Mouse (Mus musculus): ENCODE measurements around the gene Slc10a1.
"Not testable (repeated sequence)": the region's sequence is repeated elsewhere in the genome, so short reads cannot be mapped to it uniquely, and the experiment has no call there.

Slc10a1 gene

GRCm38 (mm10) chr12:80966059-80966838 is 2.3 kb downstream of the Slc10a1 start:
- no peak for DNase-seq (ENCODE audit: low spot score in 2 of 2)

- DNase-seq (ENCODE audit: low spot score in 2 of 2) = no peak
Observed at GRCm38 (mm10) chr12:80962566-80962965, 5.9 kb downstream of the Slc10a1 start.

GRCm38 (mm10) chr12:80957961-80958360 is 10.5 kb downstream of the Slc10a1 start:
- DNase-seq (ENCODE audit: low spot score in 2 of 2) = no peak

DNA sequence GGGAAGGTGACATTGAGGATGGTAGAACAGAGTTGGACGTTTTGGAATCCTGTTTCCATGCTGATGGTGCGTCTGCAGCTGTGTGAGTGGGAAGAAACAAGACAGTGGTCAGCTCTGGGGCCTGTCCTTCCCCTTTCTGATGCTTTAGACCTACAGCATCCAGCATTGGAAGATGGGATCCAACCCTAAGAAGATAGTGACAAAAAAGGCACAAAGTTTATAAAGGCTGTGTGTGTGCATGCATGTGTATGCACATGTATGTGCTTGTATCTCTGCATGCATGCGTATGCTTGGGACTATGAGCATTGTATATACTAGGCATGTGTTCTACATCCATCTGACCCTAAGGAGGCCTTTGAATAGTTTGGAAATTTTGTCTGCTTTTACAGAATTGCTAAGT is 12.5 kb downstream of the Slc10a1 start:
- no peak for DNase-seq (ENCODE audit: low spot score in 2 of 2)

GRCm38 (mm10) chr12:80952526-80952925 is 16.0 kb downstream of the Slc10a1 start:
- no peak for DNase-seq (ENCODE audit: low spot score in 2 of 2)

- DNase-seq (ENCODE audit: low spot score in 2 of 2) = no peak
Observed at GRCm38 (mm10) chr12:80951640-80952219, 16.8 kb downstream of the Slc10a1 start.

DNA sequence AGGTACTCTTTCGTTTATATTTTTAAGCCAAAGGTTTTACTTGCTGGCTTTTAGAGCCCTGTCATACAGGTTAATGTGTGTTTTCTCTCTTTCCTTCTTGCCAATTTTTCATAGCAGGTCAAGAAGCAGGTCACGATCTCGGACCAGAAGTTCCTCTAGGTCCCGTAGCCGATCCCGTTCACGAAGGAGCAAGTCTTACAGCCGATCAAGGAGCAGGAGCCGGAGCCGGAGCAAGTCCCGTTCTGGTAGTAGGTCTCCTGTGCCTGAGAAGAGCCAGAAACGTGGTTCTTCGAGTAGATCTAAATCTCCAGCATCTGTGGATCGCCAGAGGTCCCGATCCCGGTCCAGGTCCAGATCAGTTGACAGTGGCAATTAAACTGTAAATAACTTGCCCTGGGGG is 18.9 kb downstream of the Slc10a1 start:
- not testable (repeated sequence) for DNase-seq (ENCODE audit: low spot score in 2 of 2)

DNA sequence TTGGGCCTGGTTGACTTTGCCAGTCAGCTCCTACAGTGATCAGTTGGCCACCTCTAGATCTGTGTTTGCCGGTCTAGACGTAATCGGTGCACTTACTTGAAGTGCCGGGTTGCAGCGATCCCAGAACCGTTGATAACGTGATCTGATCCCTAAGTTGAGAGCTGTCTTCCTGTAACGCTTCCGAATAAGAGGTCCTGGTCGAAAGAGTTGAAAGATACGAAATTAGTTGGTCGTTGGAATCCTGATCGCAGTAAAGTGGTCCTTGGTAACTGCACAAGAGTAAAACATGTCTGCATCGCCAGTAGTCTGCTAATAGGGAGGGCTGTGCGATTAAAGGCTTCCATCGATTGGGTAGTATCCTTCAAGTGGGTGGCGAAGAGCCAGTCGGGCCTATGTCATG is 20.3 kb downstream of the Slc10a1 start:
- no peak for DNase-seq (ENCODE audit: low spot score in 2 of 2)

GRCm38 (mm10) chr12:80945996-80946355 is 22.5 kb downstream of the Slc10a1 start:
- DNase-seq (ENCODE audit: low spot score in 2 of 2) = peak; percentile 87 to 91

DNA sequence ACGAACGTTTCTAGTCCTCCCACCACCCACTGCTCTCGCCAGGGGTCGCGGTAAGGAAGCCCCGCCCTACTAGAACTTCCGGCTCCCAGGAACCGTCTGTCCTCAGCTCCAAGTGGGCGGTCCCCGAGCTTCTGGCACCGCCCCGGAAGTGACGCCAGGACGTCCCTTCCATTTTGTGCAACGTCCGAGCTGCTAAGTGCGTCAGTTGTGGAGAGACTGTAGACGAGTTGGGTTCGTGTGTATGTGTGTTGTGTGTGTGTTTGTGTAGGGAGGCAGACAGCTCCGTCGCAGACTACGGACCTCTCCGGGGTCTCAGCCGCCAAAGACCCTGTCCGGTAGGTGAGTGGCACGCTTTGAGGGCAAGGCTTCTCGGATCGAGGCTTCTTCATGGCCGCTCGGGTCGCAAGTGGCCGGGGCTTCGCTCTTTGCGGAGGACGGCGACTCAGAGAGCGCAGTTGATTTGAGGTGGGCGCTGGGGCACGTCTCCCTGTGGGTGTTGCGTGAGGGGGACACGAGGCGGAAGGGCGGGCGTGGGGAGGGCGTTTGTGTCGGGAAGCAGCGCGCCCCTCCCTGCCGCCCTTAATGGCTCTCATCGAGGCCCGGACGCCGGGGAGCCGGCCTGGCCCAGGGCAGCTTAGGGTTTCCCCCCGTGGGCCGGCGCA is 23.0 kb downstream of the Slc10a1 start, which contains the start of gene Srsf5:
Gene Srsf5 (plus strand): TSS at position 171 of the 662 bp plus-strand sequence.
- peak; percentile 96 to 98 for DNase-seq (ENCODE audit: low spot score in 2 of 2)

GRCm38 (mm10) chr12:80944963-80945333 is 23.6 kb downstream of the Slc10a1 start:
- DNase-seq (ENCODE audit: low spot score in 2 of 2) = not testable (repeated sequence)

DNA sequence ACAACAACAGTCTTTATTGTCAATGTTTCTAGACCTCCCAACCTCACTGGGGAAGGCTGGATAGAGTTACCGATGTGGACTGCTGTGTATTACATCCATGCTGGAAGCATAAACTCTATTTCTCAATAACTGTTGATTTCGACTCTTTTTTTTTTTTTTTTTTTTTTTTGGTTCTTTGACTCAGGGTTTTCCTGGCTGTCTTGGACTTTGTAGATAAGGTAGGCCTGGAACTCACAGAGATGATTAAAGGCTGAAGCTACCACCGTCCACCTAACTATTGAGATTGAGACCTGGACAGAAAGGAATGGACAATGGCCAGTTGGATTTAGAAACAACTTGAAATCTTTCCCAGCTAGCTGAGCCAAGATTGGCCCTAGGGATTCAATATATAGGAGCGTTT is 24.3 kb downstream of the Slc10a1 start:
- DNase-seq (ENCODE audit: low spot score in 2 of 2) = no peak

DNA sequence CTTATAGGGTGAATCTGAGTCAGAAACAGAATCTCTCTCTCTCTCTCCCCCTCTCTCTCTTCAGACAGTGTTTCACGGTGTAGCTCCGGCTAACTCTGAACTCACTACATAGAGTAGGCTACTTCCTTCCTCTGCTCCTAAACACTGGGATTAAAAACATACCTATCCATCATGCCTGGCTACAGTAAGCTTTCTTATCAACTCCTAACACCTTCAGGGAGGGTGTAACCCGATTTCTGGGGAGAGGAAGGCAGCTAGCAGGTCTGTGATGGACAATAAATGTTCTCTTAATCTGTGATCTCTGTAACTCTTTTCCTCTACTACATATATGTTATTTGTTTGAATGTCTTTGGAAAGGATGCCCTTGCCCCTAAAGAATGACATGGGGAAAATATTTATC is 25.1 kb downstream of the Slc10a1 start:
- DNase-seq (ENCODE audit: low spot score in 2 of 2) = no peak

GRCm38 (mm10) chr12:80941886-80942285 is 26.6 kb downstream of the Slc10a1 start:
- DNase-seq (ENCODE audit: low spot score in 2 of 2) = no peak

DNA sequence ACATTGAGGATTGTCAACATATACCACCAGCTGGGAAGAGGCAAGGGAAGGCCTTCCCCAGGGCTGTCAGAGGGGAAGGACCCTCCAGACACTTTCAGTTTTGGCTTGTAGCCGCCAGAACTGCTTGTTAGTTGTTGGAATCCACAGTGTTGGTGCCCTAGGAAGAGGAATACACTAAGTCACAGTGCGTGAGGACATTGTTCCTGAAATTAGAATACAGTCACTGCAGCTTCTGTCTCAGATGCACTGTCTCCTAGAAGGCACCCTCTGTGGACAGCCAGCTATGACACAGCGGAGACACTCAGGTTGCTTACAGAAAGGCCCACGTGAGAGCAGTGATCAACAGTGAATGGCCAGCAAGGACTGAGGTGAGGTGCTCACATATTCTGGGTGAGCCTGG is 29.3 kb downstream of the Slc10a1 start:
- DNase-seq (ENCODE audit: low spot score in 2 of 2) = no peak

- DNase-seq (ENCODE audit: low spot score in 2 of 2) = no peak
Observed at GRCm38 (mm10) chr12:80938642-80939041, 29.9 kb downstream of the Slc10a1 start.

GRCm38 (mm10) chr12:80937331-80938029 is 31.0 kb downstream of the Slc10a1 start:
- no peak for DNase-seq (ENCODE audit: low spot score in 2 of 2)

GRCm38 (mm10) chr12:80936751-80937150 is 31.8 kb downstream of the Slc10a1 start:
- no peak for DNase-seq (ENCODE audit: low spot score in 2 of 2)

- DNase-seq (ENCODE audit: low spot score in 2 of 2) = no peak
Observed at GRCm38 (mm10) chr12:80932865-80933264, 35.6 kb downstream of the Slc10a1 start.

- no peak for DNase-seq (ENCODE audit: low spot score in 2 of 2)
Observed at GRCm38 (mm10) chr12:80931402-80932140, 36.9 kb downstream of the Slc10a1 start.

DNA sequence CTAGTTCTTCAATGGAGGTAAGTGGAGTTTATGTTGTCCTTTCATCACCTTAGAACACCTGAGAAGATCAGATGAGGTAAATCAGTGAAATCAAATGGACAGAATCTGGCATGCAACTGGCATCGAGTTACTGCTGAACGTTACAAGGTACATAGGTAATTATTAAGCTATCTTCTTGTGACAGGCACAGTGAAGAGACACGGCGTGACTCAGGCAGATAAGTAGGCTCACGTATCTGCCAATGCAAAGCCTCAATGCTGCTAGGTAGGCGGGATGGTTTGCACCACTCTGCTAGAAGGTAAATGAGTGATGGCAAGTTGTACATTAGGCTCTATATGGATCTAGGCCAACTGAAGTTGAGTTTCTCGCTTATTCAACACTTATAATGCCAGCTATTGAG is 38.4 kb downstream of the Slc10a1 start:
- DNase-seq (ENCODE audit: low spot score in 2 of 2) = no peak

GRCm38 (mm10) chr12:80928881-80929280 is 39.6 kb downstream of the Slc10a1 start:
- DNase-seq (ENCODE audit: low spot score in 2 of 2) = no peak
